Mouse (Mus musculus) heart, postnatal 0 days (tissue): ENCODE data around the gene Zfp865. TPM values are rescaled to one million over a fixed set of nuclear protein-coding genes. Genes with fewer than 3 reads are reported as not detected.
A peak's percentile ranks its signal among the peaks of the same experiment; 100 is the strongest.

Experiments used
- ATAC-seq: fragments of 200-750 bp; cut with Nextera tagmentation; 2 replicates; pipeline ENCODE4 v1.8.0; 2017; ENCODE audit warnings: low read depth, moderate number of reproducible peaks, moderate library complexity; ENCODE audit not compliant: insufficient read depth
- DNase-seq: peaks from one replicate; pipeline ENCODE4 v3.0.0-alpha.2; 2016; ENCODE audit warnings: low spot score
- H3K27ac ChIP-seq: fragments of 300-500 bp; sonication (generic); 2 replicates; pipeline ENCODE4 v1.5.1; 2014; ENCODE audit warnings: low read depth, mild to moderate bottlenecking
- H3K27me3 ChIP-seq: fragments of 300-500 bp; sonication (generic); 2 replicates; pipeline ENCODE4 v1.6.1; 2014; ENCODE audit warnings: low read length, mixed read lengths; ENCODE audit not compliant: control insufficient read depth, insufficient read depth
- H3K36me3 ChIP-seq: fragments of 300-500 bp; sonication (generic); replicated peaks from 2 replicates; pipeline ENCODE4 v1.6.1; 2014; ENCODE audit warnings: low read length, mixed read lengths; ENCODE audit not compliant: control insufficient read depth, insufficient read depth
- H3K4me1 ChIP-seq: fragments of 300-500 bp; sonication (generic); 2 replicates; pipeline ENCODE4 v1.6.1; 2014; ENCODE audit warnings: antibody characterized with exemption; ENCODE audit not compliant: control insufficient read depth, insufficient read depth
- H3K4me2 ChIP-seq: fragments of 300-500 bp; sonication (generic); 2 replicates; pipeline ENCODE4 v1.6.1; 2014; ENCODE audit warnings: low read depth, mild to moderate bottlenecking, low read length, moderate library complexity
- H3K4me3 ChIP-seq: fragments of 300-500 bp; sonication (generic); 2 replicates; pipeline ENCODE4 v1.5.1; 2014; ENCODE audit warnings: low read depth, low read length
- H3K9ac ChIP-seq: fragments of 300-500 bp; sonication (generic); replicated peaks from 2 replicates; pipeline ENCODE4 v1.6.1; 2014; ENCODE audit warnings: low read depth, low read length, mixed read lengths
- H3K9me3 ChIP-seq: fragments of 300-500 bp; sonication (generic); replicated peaks from 2 replicates; pipeline ENCODE4 v1.6.1; 2016; ENCODE audit warnings: low read length; ENCODE audit not compliant: control insufficient read depth
- CTCF ChIP-seq: IDR thresholded peaks from 2 replicates; pipeline ENCODE4 v1.5.1; 2016; ENCODE audit warnings: antibody characterized with exemption, control low read depth, low read depth
- EP300 ChIP-seq: IDR thresholded peaks from 2 replicates; pipeline ENCODE4 v1.6.1; 2016; ENCODE audit warnings: antibody characterized with exemption, low read depth
- WGBS: fragments of 180-500 bp; shearing (Covaris S2); extraction: QIAGEN DNeasy Blood & Tissue Kit; methylation state at CpG from one replicate; pipeline ENCODE4 v1.1.7; 2014; 5-methylcytosine and 5-hydroxymethylcytosine counted together
- polyA plus RNA-seq: library from polyadenylated mRNA; unstranded; fragments of >200 nt; fragmentation: Nextera tagmentation; extraction: Ambion mirVana; gene quantifications from 2 replicates; pipeline ENCODE4 v1.2.1, GENCODE M21; 2015
- total RNA-seq: library from RNA; depleted of rRNA; stranded (reverse); fragments of >200 nt; gene quantifications from 2 replicates; pipeline ENCODE4 v1.2.3, GENCODE M21; 2014; ENCODE audit warnings: low replicate concordance

Zfp865 gene
- total and polyA plus RNA-seq, 2 experiments from 2014 or later, result 2.0 to 17.6 TPM

DNA sequence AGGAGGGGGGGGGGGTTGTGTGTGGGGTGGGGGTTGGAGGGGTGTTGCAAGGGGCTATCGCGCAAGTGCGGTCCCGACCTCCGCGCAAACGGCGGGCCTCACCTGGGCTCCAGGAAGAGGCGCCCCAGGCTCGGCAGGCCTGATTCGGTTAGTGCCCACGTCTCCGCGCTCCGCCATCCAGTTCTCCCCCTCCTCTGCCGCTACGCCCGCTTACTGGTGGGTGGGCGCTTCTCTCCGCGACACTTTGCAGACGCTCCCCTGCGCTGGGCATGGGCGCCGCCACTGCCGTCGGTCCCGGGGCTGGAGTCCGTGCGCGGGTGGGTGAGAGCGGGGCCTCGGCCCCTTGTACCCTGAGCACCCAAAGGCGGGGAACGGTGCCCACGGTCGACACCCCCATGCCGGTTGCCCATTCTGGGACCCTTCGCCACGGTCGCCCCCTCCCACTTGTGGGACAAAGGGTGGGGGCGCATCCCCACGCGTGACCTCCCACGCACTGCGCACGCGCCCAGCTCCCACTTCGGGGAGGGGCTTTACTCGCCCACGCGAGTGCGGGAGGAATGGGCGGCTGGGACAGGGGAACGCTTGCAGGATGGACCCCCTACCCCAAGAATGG is 36.6 kb downstream of the Zfp865 start:
- no peak for ATAC-seq
- WGBS, result 2% methylated on average over 52 of the region's 55 CpGs
- peak overlapping the region; percentile 33 for H3K4me3 ChIP-seq
- no peaks in the 10 kb centered on the region for H3K36me3 ChIP-seq
- peaks cover 65% of the 10 kb centered on the region for H3K27me3 ChIP-seq
- H3K9me3 ChIP-seq, result no peaks in the 10 kb centered on the region
- no peak overlapping the region for H3K27ac ChIP-seq
- TF ChIP-seq EP300 (no peak), CTCF (no peak)
- H3K4me1 ChIP-seq, result peaks cover 14% of the 10 kb centered on the region
- peak overlapping the region; percentile 55 for H3K4me2 ChIP-seq
- DNase-seq, result no peak
- H3K9ac ChIP-seq, result peak overlapping the region; percentile 21; the same call in 1 of the 2 replicates

GRCm38 (mm10) chr7:5057381-5057780 is 37.2 kb downstream of the Zfp865 start:
- WGBS, result 32% methylated on average over 8 of the region's 8 CpGs
- Histone ChIP-seq H3K36me3 (no peaks in the 10 kb centered on the region), H3K27me3 (peaks cover 61% of the 10 kb centered on the region), H3K9me3 (no peaks in the 10 kb centered on the region), H3K4me1 (peaks cover 11% of the 10 kb centered on the region), H3K27ac (no peak overlapping the region), H3K4me3 (no peak overlapping the region; the same call in 1 of the 2 replicates), H3K4me2 (no peak overlapping the region), H3K9ac (no peak overlapping the region)
- ATAC-seq (no peak), DNase-seq (no peak)
- TF ChIP-seq EP300 (no peak), CTCF (no peak)

DNA sequence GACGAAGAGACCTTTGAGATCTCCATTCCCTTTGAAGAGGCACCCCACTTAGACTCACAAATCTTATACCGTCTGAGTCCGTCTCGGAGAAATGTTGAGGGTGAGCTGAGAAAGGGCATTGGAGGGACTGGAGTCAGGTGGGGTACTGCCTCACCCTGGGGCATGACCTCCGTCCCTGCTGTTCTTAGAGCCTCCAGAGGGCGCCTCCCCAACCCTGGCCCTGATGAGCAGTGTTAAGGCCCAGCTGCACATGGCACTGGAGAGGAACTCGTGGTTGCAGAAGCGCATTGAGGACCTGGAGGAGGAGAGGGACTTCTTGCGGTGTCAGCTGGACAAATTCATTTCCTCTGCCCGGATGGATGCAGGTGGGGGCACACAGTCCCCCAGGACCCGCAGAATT is 37.6 kb downstream of the Zfp865 start:
- H3K4me2 ChIP-seq, result no peak overlapping the region
- peaks cover 57% of the 10 kb centered on the region for H3K27me3 ChIP-seq
- H3K9me3 ChIP-seq, result no peaks in the 10 kb centered on the region
- ATAC-seq (no peak), DNase-seq (no peak)
- 36% methylated on average over 11 of the region's 11 CpGs for WGBS
- H3K4me1 ChIP-seq, result peaks cover 8% of the 10 kb centered on the region
- no peak overlapping the region for H3K4me3 ChIP-seq
- TF ChIP-seq EP300 (no peak), CTCF (no peak)
- no peak overlapping the region for H3K27ac ChIP-seq
- H3K36me3 ChIP-seq, result no peaks in the 10 kb centered on the region
- H3K9ac ChIP-seq, result no peak overlapping the region

DNA sequence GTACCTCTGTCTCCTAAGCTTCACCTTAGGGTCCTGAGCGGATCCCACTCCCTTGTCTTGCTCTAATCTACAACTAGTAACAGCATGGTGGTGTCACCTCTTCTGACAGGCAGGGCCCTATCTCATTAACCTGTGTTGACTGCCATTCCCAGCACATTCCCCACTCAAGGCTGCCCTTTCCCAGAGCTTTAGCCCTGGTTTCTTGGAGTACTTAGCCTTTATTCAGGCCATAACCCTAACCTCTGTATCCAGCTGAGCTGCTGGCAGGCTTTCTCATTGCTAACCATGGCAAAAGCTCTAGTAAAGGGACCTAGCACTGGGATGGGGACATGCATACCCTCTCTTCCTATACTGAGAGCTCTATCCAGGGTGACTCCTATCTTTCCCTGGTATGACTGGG is 38.5 kb downstream of the Zfp865 start:
- no peak overlapping the region for H3K4me3 ChIP-seq
- no peak overlapping the region for H3K4me2 ChIP-seq
- H3K27ac ChIP-seq, result no peak overlapping the region
- no peak overlapping the region for H3K9ac ChIP-seq
- 85% methylated on average over 1 of the region's 1 CpGs for WGBS
- ATAC-seq (no peak), DNase-seq (no peak)
- no peaks in the 10 kb centered on the region for H3K36me3 ChIP-seq
- H3K4me1 ChIP-seq, result peaks cover 11% of the 10 kb centered on the region
- H3K27me3 ChIP-seq, result peaks cover 49% of the 10 kb centered on the region
- no peaks in the 10 kb centered on the region for H3K9me3 ChIP-seq
- TF ChIP-seq CTCF, result no peak
- no peak for TF ChIP-seq EP300

- Histone ChIP-seq H3K27me3 (peaks cover 41% of the 10 kb centered on the region), H3K9me3 (no peaks in the 10 kb centered on the region), H3K4me3 (no peak overlapping the region), H3K36me3 (no peaks in the 10 kb centered on the region), H3K4me2 (no peak overlapping the region), H3K9ac (no peak overlapping the region), H3K4me1 (peaks cover 18% of the 10 kb centered on the region), H3K27ac (no peak overlapping the region)
- ATAC-seq (no peak), DNase-seq (no peak)
- 87% methylated on average over 12 of the region's 12 CpGs for WGBS
- TF ChIP-seq EP300 (no peak), CTCF (no peak)
Measured at GRCm38 (mm10) chr7:5059421-5059820, 39.2 kb downstream of the Zfp865 start.

GRCm38 (mm10) chr7:5060239-5060731 is 40.1 kb downstream of the Zfp865 start:
- H3K4me3 ChIP-seq, result peak overlapping the region; percentile 69
- no peaks in the 10 kb centered on the region for H3K36me3 ChIP-seq
- 3% methylated on average over 27 of the region's 27 CpGs for whole genome bisulfite sequencing
- H3K27me3 ChIP-seq, result peaks cover 32% of the 10 kb centered on the region
- peak overlapping the region; percentile 89 for H3K9ac ChIP-seq
- peak overlapping the region; percentile 100 for H3K27ac ChIP-seq
- no peak for TF ChIP-seq EP300
- peak; percentile 75 for TF ChIP-seq CTCF
- H3K9me3 ChIP-seq, result no peaks in the 10 kb centered on the region
- H3K4me2 ChIP-seq, result peak overlapping the region; percentile 99
- ATAC-seq, result no peak
- DNase-seq, result peak; percentile 81
- peaks cover 21% of the 10 kb centered on the region for H3K4me1 ChIP-seq
